Mouse (Mus musculus): ENCODE measurements around the gene Fstl3.

Fstl3 gene

GRCm38 (mm10) chr10:79760603-79761143 is 16.4 kb upstream of the Fstl3 start:
- intact Hi-C loops (cut with DNase I): no loop called here

DNA sequence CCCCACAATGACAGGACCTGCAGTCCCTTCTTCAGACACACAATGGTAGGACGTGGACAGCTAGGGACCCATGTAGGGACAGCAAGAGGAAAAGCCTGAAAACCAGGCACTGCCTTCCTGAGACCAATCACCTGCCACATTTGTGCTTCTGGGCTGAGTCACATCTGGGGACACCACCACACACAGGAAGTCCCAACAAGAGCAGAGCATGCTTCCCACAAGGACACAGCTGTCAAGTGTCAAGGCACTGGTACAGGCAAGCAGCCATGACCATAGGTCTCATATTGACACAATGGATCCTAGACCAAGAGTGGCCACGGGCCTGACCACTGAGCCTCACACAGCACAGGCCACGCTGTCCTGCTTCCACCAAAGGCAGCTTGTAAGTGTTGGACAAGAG is 14.2 kb upstream of the Fstl3 start:
- intact Hi-C loops (cut with DNase I): no loop called here

- intact Hi-C loops (cut with DNase I): no loop called here
Observed at GRCm38 (mm10) chr10:79764234-79764633, 12.8 kb upstream of the Fstl3 start.

- intact Hi-C loops (cut with DNase I): no loop called here
Observed at GRCm38 (mm10) chr10:79765228-79765745, 11.8 kb upstream of the Fstl3 start.

DNA sequence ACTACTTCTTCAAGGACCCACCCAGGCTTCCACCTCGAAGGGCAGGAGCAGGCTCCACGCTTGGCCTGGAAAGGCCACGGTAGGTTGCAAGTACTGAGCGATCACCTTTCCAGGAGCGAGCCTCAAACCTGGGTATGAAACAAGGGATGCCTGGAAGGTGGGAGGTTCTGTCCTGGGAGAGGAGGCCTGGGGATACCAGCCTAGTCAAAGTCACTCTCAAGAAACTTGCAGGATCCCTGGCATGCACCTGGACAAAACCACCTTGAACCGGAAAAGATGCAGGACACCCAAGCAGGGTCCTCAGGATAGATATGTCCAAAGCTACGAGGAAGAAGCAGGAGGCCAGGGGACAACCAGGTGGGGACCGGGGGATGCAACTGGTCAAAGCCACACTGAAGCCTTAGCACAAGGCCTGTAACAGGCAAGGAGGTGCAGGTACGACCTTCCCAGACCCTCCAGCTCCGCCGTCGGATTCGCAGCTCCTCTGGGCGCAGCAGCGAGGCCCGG is 11.0 kb upstream of the Fstl3 start:
- intact Hi-C loops (cut with DNase I): no loop called here

GRCm38 (mm10) chr10:79766508-79767325 is 10.4 kb upstream of the Fstl3 start, which contains the start of gene Rnf126:
Gene Rnf126, minus strand, starts transcription at chr10:79766952.
- intact Hi-C loops (cut with DNase I): no loop called here

GRCm38 (mm10) chr10:79767372-79768244 is 9.5 kb upstream of the Fstl3 start:
- intact Hi-C loops (cut with DNase I): no loop called here

GRCm38 (mm10) chr10:79768400-79768799 is 8.7 kb upstream of the Fstl3 start:
- intact Hi-C loops (cut with DNase I): no loop called here

- intact Hi-C loops (cut with DNase I): no loop called here
Observed at GRCm38 (mm10) chr10:79769329-79769728, 7.7 kb upstream of the Fstl3 start.

DNA sequence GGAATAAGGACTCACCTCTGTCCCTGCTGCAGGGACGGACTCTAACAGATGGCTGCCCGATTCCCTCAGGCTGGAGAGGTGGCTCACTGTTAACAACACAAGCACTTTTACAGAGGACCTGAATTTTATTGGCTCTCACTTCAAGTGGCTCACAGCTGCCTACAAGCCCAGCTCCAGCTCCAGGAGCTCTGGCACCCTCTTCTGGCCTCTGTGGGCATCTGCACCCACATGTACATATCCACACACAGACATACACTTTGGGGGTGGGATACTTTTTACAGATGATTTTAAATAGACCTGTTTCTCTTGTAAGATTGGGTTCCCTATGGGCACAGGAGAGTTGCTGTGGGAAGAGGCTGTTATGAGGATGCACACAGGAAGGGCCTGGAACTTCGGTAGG is 4.8 kb upstream of the Fstl3 start:
- intact Hi-C loops (cut with DNase I): loop anchor here (5.0 kb wide), 1 partner anchor 40 kb away; no protein-coding TSS in a partner anchor

GRCm38 (mm10) chr10:79773208-79773607 is 3.9 kb upstream of the Fstl3 start:
- intact Hi-C loops (cut with DNase I): loop anchor here (5.0 kb wide), 1 partner anchor 39 kb away; no protein-coding TSS in a partner anchor

- intact Hi-C loops (cut with DNase I): loop anchor here (5.0 kb wide), 1 partner anchor 38 kb away; no protein-coding TSS in a partner anchor
Observed at GRCm38 (mm10) chr10:79774486-79775279, 2.4 kb upstream of the Fstl3 start.

GRCm38 (mm10) chr10:79778006-79778405 is 934 bp downstream of the Fstl3 start:
- intact Hi-C loops (cut with DNase I): no loop called here

DNA sequence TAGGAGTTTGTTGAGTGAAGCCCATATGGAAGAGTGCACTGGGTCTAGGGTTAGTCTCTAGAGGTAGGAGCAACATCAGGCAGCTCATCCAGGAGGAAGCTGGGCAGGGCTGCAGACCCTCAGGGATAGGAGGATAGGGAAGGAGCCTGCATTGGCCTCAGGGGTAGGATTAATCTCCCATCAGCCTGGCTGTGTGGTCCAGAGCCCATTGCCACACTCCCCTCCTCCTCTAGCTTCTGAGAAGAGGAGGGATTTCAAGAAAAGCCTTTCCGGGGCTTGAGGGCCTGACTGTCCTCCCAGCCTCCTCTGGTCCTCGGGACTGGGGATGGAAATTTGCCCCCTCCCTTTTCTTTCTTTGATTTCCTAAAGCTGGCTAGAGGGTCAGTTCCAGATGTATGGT is 2.1 kb downstream of the Fstl3 start:
- intact Hi-C loops (cut with DNase I): no loop called here

GRCm38 (mm10) chr10:79779784-79780663 is 3.0 kb downstream of the Fstl3 start:
- intact Hi-C loops (cut with DNase I): loop anchor here (5.0 kb wide), 2 partner anchors 42 to 73 kb away; partner anchors contain the start of gene Misp

DNA sequence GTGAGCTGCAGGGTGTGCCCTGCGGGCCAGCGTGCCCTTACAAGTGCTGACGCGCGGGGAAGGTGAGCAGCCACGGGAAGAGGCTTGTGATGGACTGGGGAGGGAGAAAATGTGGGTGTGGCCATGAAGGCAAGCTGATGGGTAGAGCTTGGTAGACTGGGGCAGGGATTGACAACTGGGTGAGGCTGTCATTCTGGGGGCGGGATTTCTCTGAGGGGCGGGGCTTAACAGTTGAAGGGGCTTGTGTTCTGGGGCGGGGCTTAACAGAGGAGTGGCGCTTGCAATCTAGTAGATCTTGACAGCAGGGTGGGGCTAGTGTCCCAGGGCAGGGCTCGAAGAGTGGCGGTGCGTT is 3.6 kb downstream of the Fstl3 start:
- intact Hi-C loops (cut with DNase I): loop anchor here (5.0 kb wide), 2 partner anchors 42 to 73 kb away; partner anchors contain the start of gene Misp

DNA sequence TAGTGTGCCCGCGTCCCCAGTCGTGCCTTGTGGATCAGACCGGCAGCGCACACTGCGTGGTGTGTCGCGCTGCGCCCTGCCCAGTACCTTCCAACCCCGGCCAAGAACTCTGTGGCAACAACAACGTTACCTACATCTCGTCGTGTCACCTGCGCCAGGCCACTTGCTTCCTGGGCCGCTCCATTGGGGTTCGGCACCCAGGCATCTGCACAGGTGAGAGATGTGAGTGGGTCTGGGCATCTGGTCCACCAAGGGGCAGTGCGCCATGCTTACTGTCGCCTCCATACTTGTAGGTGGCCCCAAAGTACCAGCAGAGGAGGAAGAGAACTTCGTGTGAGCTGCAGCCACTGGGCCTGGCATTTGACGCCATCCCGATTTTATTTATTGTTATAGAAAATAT is 4.1 kb downstream of the Fstl3 start:
- intact Hi-C loops (cut with DNase I): loop anchor here (5.0 kb wide), 2 partner anchors 41 to 74 kb away; partner anchors contain the start of gene Misp

GRCm38 (mm10) chr10:79781956-79782355 is 4.9 kb downstream of the Fstl3 start:
- intact Hi-C loops (cut with DNase I): loop anchor here (5.0 kb wide), 2 partner anchors 40 to 75 kb away; partner anchors contain the start of gene Misp

GRCm38 (mm10) chr10:79783050-79783449 is 6.0 kb downstream of the Fstl3 start:
- intact Hi-C loops (cut with DNase I): loop anchor here (5.0 kb wide), 2 partner anchors 39 to 76 kb away; partner anchors contain the start of gene Misp
